Mouse (Mus musculus) hindbrain, embryonic 12.5 days (tissue): Measurements from ENCODE around the gene Exph5. TPM values are rescaled to one million over a fixed set of nuclear protein-coding genes. Genes with fewer than 3 reads are reported as not detected.
A peak's percentile ranks its signal among the peaks of the same experiment; 100 is the strongest.

Source experiments
- ATAC-seq: fragments of 200-750 bp; cut with Nextera tagmentation; 2 replicates; pipeline ENCODE4 v1.8.0; 2017; ENCODE audit warnings: moderate TSS enrichment; ENCODE audit not compliant: low FRiP score
- H3K27ac ChIP-seq: fragments of 300-500 bp; sonication (generic); 2 replicates; pipeline ENCODE4 v1.5.1; 2016; ENCODE audit warnings: mild to moderate bottlenecking
- H3K27me3 ChIP-seq: fragments of 300-500 bp; sonication (generic); 2 replicates; pipeline ENCODE4 v1.6.1; 2016; ENCODE audit warnings: mild to moderate bottlenecking
- H3K36me3 ChIP-seq: fragments of 300-500 bp; sonication (generic); 2 replicates; pipeline ENCODE4 v1.6.1; 2016; ENCODE audit warnings: mild to moderate bottlenecking
- H3K4me1 ChIP-seq: fragments of 300-500 bp; sonication (generic); 2 replicates; pipeline ENCODE4 v1.6.1; 2016
- H3K4me2 ChIP-seq: fragments of 300-500 bp; sonication (generic); replicated peaks from 2 replicates; pipeline ENCODE4 v1.6.1; 2016; ENCODE audit warnings: mild to moderate bottlenecking
- H3K4me3 ChIP-seq: fragments of 300-500 bp; sonication (generic); 2 replicates; pipeline ENCODE4 v1.5.1; 2016; ENCODE audit warnings: mild to moderate bottlenecking
- H3K9ac ChIP-seq: fragments of 300-500 bp; sonication (generic); 2 replicates; pipeline ENCODE4 v1.6.1; 2016; ENCODE audit warnings: mild to moderate bottlenecking, moderate library complexity
- H3K9me3 ChIP-seq: fragments of 300-500 bp; sonication (generic); replicated peaks from 2 replicates; pipeline ENCODE4 v1.6.1; 2016; ENCODE audit warnings: mild to moderate bottlenecking
- WGBS: fragments of 180-500 bp; shearing (Covaris S2); methylation state at CpG from one replicate; pipeline ENCODE4 v1.1.7; 2016; 5-methylcytosine and 5-hydroxymethylcytosine counted together
- polyA plus RNA-seq: library from polyadenylated mRNA; unstranded; fragments of >200 nt; fragmentation: Nextera tagmentation; extraction: Ambion mirVana; gene quantifications from 2 replicates; pipeline ENCODE4 v1.2.1, GENCODE M21; 2016

The Exph5 gene
- polyA plus RNA-seq, 1 experiment from 2014 or later = 0.49 TPM

GRCm38 (mm10) chr9:53272714-53273113 lies 28.8 kb upstream of the Exph5 start:
- Histone ChIP-seq H3K9me3 (no peaks in the 10 kb centered on the region), H3K27me3 (no peaks in the 10 kb centered on the region), H3K36me3 (no peaks in the 10 kb centered on the region), H3K9ac (no peak overlapping the region), H3K4me2 (no peak overlapping the region), H3K4me1 (no peaks in the 10 kb centered on the region), H3K27ac (no peak overlapping the region), H3K4me3 (no peak overlapping the region)
- WGBS = 80% methylated on average over 4 of the region's 4 CpGs
- ATAC-seq = no peak

- Histone ChIP-seq H3K4me1 (no peaks in the 10 kb centered on the region), H3K36me3 (no peaks in the 10 kb centered on the region), H3K9me3 (no peaks in the 10 kb centered on the region), H3K27me3 (no peaks in the 10 kb centered on the region), H3K27ac (no peak overlapping the region), H3K4me3 (no peak overlapping the region), H3K9ac (no peak overlapping the region), H3K4me2 (no peak overlapping the region)
- WGBS = 96% methylated on average over 1 of the region's 1 CpGs
- no peak for ATAC-seq
Measured at GRCm38 (mm10) chr9:53276381-53276780, 25.1 kb upstream of the Exph5 start.

GRCm38 (mm10) chr9:53278997-53279396 lies 22.5 kb upstream of the Exph5 start:
- Histone ChIP-seq H3K36me3 (no peaks in the 10 kb centered on the region), H3K4me1 (no peaks in the 10 kb centered on the region), H3K4me3 (no peak overlapping the region), H3K27ac (no peak overlapping the region), H3K27me3 (no peaks in the 10 kb centered on the region), H3K9me3 (no peaks in the 10 kb centered on the region), H3K4me2 (no peak overlapping the region), H3K9ac (no peak overlapping the region)
- 97% methylated on average over 2 of the region's 2 CpGs for WGBS
- no peak for ATAC-seq

GRCm38 (mm10) chr9:53286793-53287192 lies 14.7 kb upstream of the Exph5 start:
- Histone ChIP-seq H3K36me3 (no peaks in the 10 kb centered on the region), H3K4me3 (no peak overlapping the region), H3K9ac (no peak overlapping the region), H3K27ac (no peak overlapping the region), H3K4me1 (no peaks in the 10 kb centered on the region), H3K27me3 (no peaks in the 10 kb centered on the region), H3K9me3 (no peaks in the 10 kb centered on the region), H3K4me2 (no peak overlapping the region)
- WGBS = 86% methylated on average over 6 of the region's 6 CpGs
- ATAC-seq = no peak

- Histone ChIP-seq H3K4me3 (no peak overlapping the region), H3K4me2 (no peak overlapping the region), H3K27me3 (no peaks in the 10 kb centered on the region), H3K27ac (no peak overlapping the region), H3K9ac (no peak overlapping the region), H3K9me3 (no peaks in the 10 kb centered on the region), H3K36me3 (no peaks in the 10 kb centered on the region), H3K4me1 (no peaks in the 10 kb centered on the region)
- ATAC-seq = no peak
- 90% methylated on average over 3 of the region's 3 CpGs for WGBS
Measured at GRCm38 (mm10) chr9:53290006-53290405, 11.5 kb upstream of the Exph5 start.

GRCm38 (mm10) chr9:53292833-53293232 lies 8.6 kb upstream of the Exph5 start:
- no peaks in the 10 kb centered on the region for H3K4me1 ChIP-seq
- no peaks in the 10 kb centered on the region for H3K9me3 ChIP-seq
- no peak overlapping the region for H3K4me2 ChIP-seq
- no peak for ATAC-seq
- H3K27ac ChIP-seq = no peak overlapping the region
- H3K27me3 ChIP-seq = no peaks in the 10 kb centered on the region
- H3K36me3 ChIP-seq = no peaks in the 10 kb centered on the region
- H3K9ac ChIP-seq = no peak overlapping the region
- no peak overlapping the region for H3K4me3 ChIP-seq

GRCm38 (mm10) chr9:53301801-53302311 lies 386 bp downstream of the Exph5 start:
- Histone ChIP-seq H3K36me3 (no peaks in the 10 kb centered on the region), H3K27ac (no peak overlapping the region), H3K9me3 (no peaks in the 10 kb centered on the region), H3K27me3 (peaks cover 12% of the 10 kb centered on the region), H3K9ac (no peak overlapping the region), H3K4me2 (peak overlapping the region; percentile 63), H3K4me1 (no peaks in the 10 kb centered on the region), H3K4me3 (peak overlapping the region; percentile 29)
- ATAC-seq = no peak
- 6% methylated on average over 19 of the region's 19 CpGs for WGBS

- no peak for ATAC-seq
- no peaks in the 10 kb centered on the region for H3K36me3 ChIP-seq
- no peak overlapping the region for H3K27ac ChIP-seq
- no peaks in the 10 kb centered on the region for H3K4me1 ChIP-seq
- H3K9ac ChIP-seq = no peak overlapping the region
- peak overlapping the region; percentile 63 for H3K4me2 ChIP-seq
- H3K9me3 ChIP-seq = no peaks in the 10 kb centered on the region
- H3K27me3 ChIP-seq = peaks cover 12% of the 10 kb centered on the region
- H3K4me3 ChIP-seq = no peak overlapping the region
- 66% methylated on average over 5 of the region's 5 CpGs for WGBS
Measured at GRCm38 (mm10) chr9:53302415-53302814, 945 bp downstream of the Exph5 start.

GRCm38 (mm10) chr9:53307904-53308303 lies 6.4 kb downstream of the Exph5 start:
- Histone ChIP-seq H3K36me3 (no peaks in the 10 kb centered on the region), H3K4me3 (no peak overlapping the region), H3K27ac (no peak overlapping the region), H3K4me2 (no peak overlapping the region), H3K4me1 (no peaks in the 10 kb centered on the region), H3K9ac (no peak overlapping the region), H3K9me3 (no peaks in the 10 kb centered on the region), H3K27me3 (no peaks in the 10 kb centered on the region)
- 79% methylated on average over 7 of the region's 7 CpGs for WGBS
- ATAC-seq = no peak

- WGBS = 100% methylated on average over 1 of the region's 1 CpGs
- no peak for ATAC-seq
- no peak overlapping the region for H3K4me3 ChIP-seq
- no peak overlapping the region for H3K27ac ChIP-seq
- no peaks in the 10 kb centered on the region for H3K36me3 ChIP-seq
- H3K9me3 ChIP-seq = no peaks in the 10 kb centered on the region
- no peak overlapping the region for H3K4me2 ChIP-seq
- H3K4me1 ChIP-seq = no peaks in the 10 kb centered on the region
- no peaks in the 10 kb centered on the region for H3K27me3 ChIP-seq
- H3K9ac ChIP-seq = no peak overlapping the region
Measured at GRCm38 (mm10) chr9:53312981-53313380, 11.5 kb downstream of the Exph5 start.

- H3K9ac ChIP-seq = no peak overlapping the region
- no peaks in the 10 kb centered on the region for H3K4me1 ChIP-seq
- 59% methylated on average over 10 of the region's 10 CpGs for WGBS
- no peak for ATAC-seq
- no peaks in the 10 kb centered on the region for H3K9me3 ChIP-seq
- H3K36me3 ChIP-seq = no peaks in the 10 kb centered on the region
- H3K27me3 ChIP-seq = no peaks in the 10 kb centered on the region
- H3K4me3 ChIP-seq = no peak overlapping the region
- no peak overlapping the region for H3K4me2 ChIP-seq
- H3K27ac ChIP-seq = no peak overlapping the region
Measured at GRCm38 (mm10) chr9:53320894-53321650, 19.6 kb downstream of the Exph5 start.

GRCm38 (mm10) chr9:53321683-53322082 lies 20.2 kb downstream of the Exph5 start:
- no peaks in the 10 kb centered on the region for H3K27me3 ChIP-seq
- no peak overlapping the region for H3K27ac ChIP-seq
- no peaks in the 10 kb centered on the region for H3K4me1 ChIP-seq
- no peak overlapping the region for H3K4me3 ChIP-seq
- H3K9ac ChIP-seq = no peak overlapping the region
- H3K36me3 ChIP-seq = no peaks in the 10 kb centered on the region
- WGBS = 81% methylated on average over 8 of the region's 8 CpGs
- no peak for ATAC-seq
- no peak overlapping the region for H3K4me2 ChIP-seq
- no peaks in the 10 kb centered on the region for H3K9me3 ChIP-seq
